Mouse (Mus musculus): ENCODE measurements around the gene Cd300lb.

DNA sequence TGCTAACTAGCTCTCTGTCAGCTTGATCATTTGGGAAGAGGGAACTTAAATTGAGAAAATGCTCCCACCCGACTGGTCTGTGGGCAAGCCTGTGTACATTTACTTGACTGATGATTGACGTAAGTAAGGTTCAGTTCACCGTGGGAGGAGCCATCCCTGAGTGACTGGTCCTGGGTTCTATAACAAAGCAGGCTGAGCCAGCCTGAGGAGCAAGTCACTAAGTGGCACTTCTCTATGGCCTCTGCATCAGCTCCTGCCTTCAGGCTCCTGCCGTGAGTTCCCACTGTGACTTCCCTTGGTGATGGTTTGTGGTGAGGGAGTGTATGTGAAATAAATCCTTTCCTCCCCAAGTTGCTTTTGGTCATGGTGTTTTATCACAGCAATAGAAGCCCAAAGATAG lies 26.1 kb downstream of the Cd300lb start:
- TF ChIP-seq CTCF (IDR thresholded peaks at IDR 0.05; ENCODE audit: low read depth, low read length): no peak
- no peak for TF ChIP-seq POLR2A (IDR thresholded peaks at IDR 0.05; ENCODE audit: borderline replicate concordance, low read depth, low read length)

Data from bone marrow macrophage, adult 2 months (primary cell).